Mouse (Mus musculus): ENCODE measurements around the gene Hoxb5.

- TF ChIP-seq CTCF (IDR thresholded peaks at IDR 0.05; ENCODE audit: low read depth, low read length) (no peak), EP300 (IDR thresholded peaks at IDR 0.05; ENCODE audit: insufficient read depth, low read depth, low read length) (no peak), POLR2A (IDR thresholded peaks at IDR 0.05; ENCODE audit: insufficient read depth, low read length) (no peak)
These were observed 3.2 kb downstream of the Hoxb5 start for GRCm38 (mm10) chr11:96306183-96306907.
